Mouse (Mus musculus): ENCODE measurements around the gene Sub1. TPM values are rescaled to one million over a fixed set of nuclear protein-coding genes. Genes with fewer than 3 reads are reported as not detected.

The Sub1 gene
- polyA plus RNA-seq, 1 experiment from 2014 or later, result 637 TPM

Other genes starting within 250 kb of the Sub1 start
- 3.4 and 3.5 TPM in 2 replicates for gene Npr3, start 89.7 kb downstream of the Sub1 start, polyA plus RNA-seq (2015; fragmentation: Nextera tagmentation; extraction: Ambion mirVana)
- gene Zfr, start 120.8 kb upstream of the Sub1 start, polyA plus RNA-seq (2015; fragmentation: Nextera tagmentation; extraction: Ambion mirVana), result 85.9 and 90.7 TPM in 2 replicates
- 16.1 and 17.2 TPM in 2 replicates for gene Mtmr12, start 208.0 kb upstream of the Sub1 start, polyA plus RNA-seq (2015; fragmentation: Nextera tagmentation; extraction: Ambion mirVana)